Mouse (Mus musculus): Measurements from ENCODE around the gene Olfr521. TPM values are rescaled to one million over a fixed set of nuclear protein-coding genes. Genes with fewer than 3 reads are reported as not detected.

The Olfr521 gene
- polyA plus RNA-seq, 1 experiment: not detected

- H3K4me1 ChIP-seq (ENCODE audit: control insufficient read depth, insufficient read depth, low read length): peaks cover 2% of the 10 kb centered on the region
- H3K4me3 ChIP-seq (replicated peaks; ENCODE audit: control insufficient read depth, low read depth, low read length): no peak overlapping the region
- TF ChIP-seq CTCF (IDR thresholded peaks at IDR 0.05; ENCODE audit: control insufficient read depth, insufficient read depth, low read length): no peak
- no peak for TF ChIP-seq POLR2A (IDR thresholded peaks at IDR 0.05; ENCODE audit: borderline replicate concordance, control insufficient read depth, low read depth, low read length)
- WGBS: 53% methylated on average over 3 of the region's 3 CpGs
- no peak overlapping the region for H3K27ac ChIP-seq (ENCODE audit: control insufficient read depth, insufficient read depth, low read depth, low read length, poor library complexity)
Observed at GRCm38 (mm10) chr7:99785553-99785952, 22.2 kb downstream of the Olfr521 start.

DNA sequence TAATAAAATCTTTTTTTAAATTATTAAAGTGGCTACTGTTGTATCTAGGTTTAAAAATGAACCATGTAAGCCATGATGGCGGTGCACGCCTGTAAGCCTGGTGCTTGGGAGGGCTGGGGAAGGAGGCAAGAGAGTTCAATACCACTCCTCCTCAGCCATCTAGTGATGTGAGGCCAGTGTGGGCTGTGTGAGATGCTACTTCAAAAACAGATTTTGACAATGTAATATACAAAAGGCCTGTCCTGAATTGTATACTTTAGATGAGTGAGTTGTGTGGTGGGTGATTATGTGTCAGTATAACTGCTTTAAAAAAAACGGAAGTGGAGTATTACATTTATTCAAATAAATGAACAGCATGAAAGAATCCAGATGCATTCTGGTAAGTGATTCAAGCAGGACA, 23.5 kb downstream of the Olfr521 start:
- 93% methylated on average over 3 of the region's 3 CpGs for WGBS
- no peak for TF ChIP-seq POLR2A (IDR thresholded peaks at IDR 0.05; ENCODE audit: borderline replicate concordance, control insufficient read depth, low read depth, low read length)
- TF ChIP-seq CTCF (IDR thresholded peaks at IDR 0.05; ENCODE audit: control insufficient read depth, insufficient read depth, low read length): no peak

GRCm38 (mm10) chr7:99787935-99788334, 24.6 kb downstream of the Olfr521 start:
- Histone ChIP-seq H3K4me1 (ENCODE audit: control insufficient read depth, insufficient read depth, low read length) (no peaks in the 10 kb centered on the region), H3K4me3 (replicated peaks; ENCODE audit: control insufficient read depth, low read depth, low read length) (no peak overlapping the region), H3K27ac (ENCODE audit: control insufficient read depth, insufficient read depth, low read depth, low read length, poor library complexity) (no peak overlapping the region)
- 74% methylated on average over 2 of the region's 2 CpGs for WGBS
- TF ChIP-seq POLR2A (IDR thresholded peaks at IDR 0.05; ENCODE audit: borderline replicate concordance, control insufficient read depth, low read depth, low read length): no peak
- TF ChIP-seq CTCF (IDR thresholded peaks at IDR 0.05; ENCODE audit: control insufficient read depth, insufficient read depth, low read length): no peak

More for the DNA sequence above, 23.5 kb downstream of the Olfr521 start:
- Histone ChIP-seq H3K27ac (ENCODE audit: control insufficient read depth, insufficient read depth, low read depth, low read length, poor library complexity) (no peak overlapping the region), H3K4me3 (replicated peaks; ENCODE audit: control insufficient read depth, low read depth, low read length) (no peak overlapping the region), H3K4me1 (ENCODE audit: control insufficient read depth, insufficient read depth, low read length) (no peaks in the 10 kb centered on the region)

- H3K4me3 ChIP-seq (replicated peaks; ENCODE audit: control insufficient read depth, low read depth, low read length): no peak overlapping the region
- no peak overlapping the region for H3K27ac ChIP-seq (ENCODE audit: control insufficient read depth, insufficient read depth, low read depth, low read length, poor library complexity)
- WGBS: 73% methylated on average over 5 of the region's 5 CpGs
- TF ChIP-seq CTCF (IDR thresholded peaks at IDR 0.05; ENCODE audit: control insufficient read depth, insufficient read depth, low read length) (no peak), POLR2A (IDR thresholded peaks at IDR 0.05; ENCODE audit: borderline replicate concordance, control insufficient read depth, low read depth, low read length) (no peak)
- no peaks in the 10 kb centered on the region for H3K4me1 ChIP-seq (ENCODE audit: control insufficient read depth, insufficient read depth, low read length)
Observed at GRCm38 (mm10) chr7:99788563-99788962, 25.3 kb downstream of the Olfr521 start.

DNA sequence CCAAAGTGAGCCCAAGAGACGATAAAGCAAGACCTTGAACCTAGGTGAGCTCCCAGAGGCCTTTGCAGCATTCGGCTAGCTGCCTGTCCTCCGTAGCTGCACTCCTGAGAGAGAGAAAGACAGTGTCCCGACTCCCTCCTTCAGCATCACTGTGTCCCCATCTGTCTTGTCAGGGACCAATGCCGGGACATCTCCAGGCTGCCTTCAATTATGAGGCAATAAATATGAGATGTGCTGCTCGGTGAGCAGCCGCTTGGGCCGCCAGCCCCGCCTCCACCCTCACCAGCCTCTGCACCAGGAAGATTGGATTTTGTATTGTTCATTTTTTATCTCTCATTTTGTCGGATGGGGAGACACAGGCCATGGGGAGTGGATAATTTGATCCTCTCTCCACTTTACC, 27.5 kb downstream of the Olfr521 start:
- no peaks in the 10 kb centered on the region; the same call in 1 of the 2 replicates for H3K4me1 ChIP-seq (ENCODE audit: control insufficient read depth, insufficient read depth, low read length)
- WGBS: 79% methylated on average over 10 of the region's 10 CpGs
- H3K27ac ChIP-seq (ENCODE audit: control insufficient read depth, insufficient read depth, low read depth, low read length, poor library complexity): no peak overlapping the region
- no peak overlapping the region for H3K4me3 ChIP-seq (replicated peaks; ENCODE audit: control insufficient read depth, low read depth, low read length)
- TF ChIP-seq CTCF (IDR thresholded peaks at IDR 0.05; ENCODE audit: control insufficient read depth, insufficient read depth, low read length) (no peak), POLR2A (IDR thresholded peaks at IDR 0.05; ENCODE audit: borderline replicate concordance, control insufficient read depth, low read depth, low read length) (no peak)

DNA sequence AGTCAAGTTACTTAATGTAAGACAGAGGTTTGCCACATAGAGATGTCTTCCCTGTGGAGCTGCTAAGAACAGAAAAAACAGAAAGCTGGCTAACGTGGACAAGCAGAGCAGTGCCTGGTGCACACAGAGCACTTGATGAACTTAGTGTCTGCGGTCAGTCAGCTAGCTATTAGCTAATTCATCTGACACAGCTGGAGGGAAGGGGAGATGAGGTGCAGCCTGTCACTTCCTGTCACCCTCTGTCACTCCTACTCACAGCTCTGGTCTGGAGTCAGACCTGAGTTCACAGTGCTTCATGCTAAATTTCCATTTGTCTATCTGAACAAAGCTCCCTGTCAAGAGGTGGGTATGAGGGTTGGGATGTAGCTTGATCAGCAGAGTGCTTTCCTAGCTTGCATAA, 30.8 kb downstream of the Olfr521 start:
- Histone ChIP-seq H3K27ac (ENCODE audit: control insufficient read depth, insufficient read depth, low read depth, low read length, poor library complexity) (no peak overlapping the region), H3K4me3 (replicated peaks; ENCODE audit: control insufficient read depth, low read depth, low read length) (no peak overlapping the region), H3K4me1 (ENCODE audit: control insufficient read depth, insufficient read depth, low read length) (no peaks in the 10 kb centered on the region; the same call in 1 of the 2 replicates)
- WGBS: 49% methylated on average over 2 of the region's 2 CpGs
- no peak for TF ChIP-seq POLR2A (IDR thresholded peaks at IDR 0.05; ENCODE audit: borderline replicate concordance, control insufficient read depth, low read depth, low read length)
- TF ChIP-seq CTCF (IDR thresholded peaks at IDR 0.05; ENCODE audit: control insufficient read depth, insufficient read depth, low read length): no peak

GRCm38 (mm10) chr7:99795192-99795981, 32.1 kb downstream of the Olfr521 start:
- Histone ChIP-seq H3K4me3 (replicated peaks; ENCODE audit: control insufficient read depth, low read depth, low read length) (no peak overlapping the region), H3K27ac (ENCODE audit: control insufficient read depth, insufficient read depth, low read depth, low read length, poor library complexity) (no peak overlapping the region; the same call in 1 of the 2 replicates), H3K4me1 (ENCODE audit: control insufficient read depth, insufficient read depth, low read length) (no peaks in the 10 kb centered on the region; the same call in 1 of the 2 replicates)
- WGBS: 15% methylated on average over 17 of the region's 17 CpGs
- TF ChIP-seq POLR2A (IDR thresholded peaks at IDR 0.05; ENCODE audit: borderline replicate concordance, control insufficient read depth, low read depth, low read length) (no peak), CTCF (IDR thresholded peaks at IDR 0.05; ENCODE audit: control insufficient read depth, insufficient read depth, low read length) (no peak)

- 41% methylated on average over 3 of the region's 3 CpGs for WGBS
- H3K4me3 ChIP-seq (replicated peaks; ENCODE audit: control insufficient read depth, low read depth, low read length): no peak overlapping the region
- no peak overlapping the region for H3K27ac ChIP-seq (ENCODE audit: control insufficient read depth, insufficient read depth, low read depth, low read length, poor library complexity)
- TF ChIP-seq POLR2A (IDR thresholded peaks at IDR 0.05; ENCODE audit: borderline replicate concordance, control insufficient read depth, low read depth, low read length) (no peak), CTCF (IDR thresholded peaks at IDR 0.05; ENCODE audit: control insufficient read depth, insufficient read depth, low read length) (no peak)
- H3K4me1 ChIP-seq (ENCODE audit: control insufficient read depth, insufficient read depth, low read length): no peaks in the 10 kb centered on the region; the same call in 1 of the 2 replicates
Observed at GRCm38 (mm10) chr7:99796471-99796870, 33.2 kb downstream of the Olfr521 start.
